Mouse (Mus musculus) left cerebral cortex, adult 9 months (tissue): ENCODE measurements around the gene Bpifa6.
"Not testable (repeated sequence)": the region's sequence is repeated elsewhere in the genome, so short reads cannot be mapped to it uniquely, and the experiment has no call there.

Experiments used
- DNase-seq, 2 experiments: peaks; one replicate each; pipeline ENCODE4 v3.0.0; 2022; ENCODE audit warnings: low spot score in 2 of 2

Bpifa6 gene

GRCm38 (mm10) chr2:153974582-153974981 is at the start of gene Bpifa6:
Gene Bpifa6 (plus strand): TSS chr2:153974945.
- DNase-seq: no peak

- peak in 1 of 2 experiments; percentile 25 for DNase-seq
Measured at GRCm38 (mm10) chr2:153929871-153930413, 44.8 kb upstream of the Bpifa6 start.

- DNase-seq: no peak
Measured at GRCm38 (mm10) chr2:153931125-153931524, 43.6 kb upstream of the Bpifa6 start.

- no peak for DNase-seq
Measured at GRCm38 (mm10) chr2:153933311-153933710, 41.4 kb upstream of the Bpifa6 start.

GRCm38 (mm10) chr2:153935348-153935747 is 39.4 kb upstream of the Bpifa6 start:
- DNase-seq: no peak

GRCm38 (mm10) chr2:153937843-153938242 is 36.9 kb upstream of the Bpifa6 start, which contains the start of gene Bpifb4:
Gene Bpifb4 (plus strand): TSS chr2:153938212.
- DNase-seq: no peak

GRCm38 (mm10) chr2:153943537-153943936 is 31.2 kb upstream of the Bpifa6 start:
- peak in 1 of 2 experiments; percentile 64 for DNase-seq

GRCm38 (mm10) chr2:153944567-153944966 is 30.2 kb upstream of the Bpifa6 start:
- DNase-seq: no peak

GRCm38 (mm10) chr2:153952897-153953296 is 21.8 kb upstream of the Bpifa6 start:
- DNase-seq: peak in 1 of 2 experiments; percentile 81

- DNase-seq: no peak
Measured at GRCm38 (mm10) chr2:153953836-153954235, 20.9 kb upstream of the Bpifa6 start.

- DNase-seq: peak; percentile 46 to 57
Measured at GRCm38 (mm10) chr2:153962821-153963331, 11.9 kb upstream of the Bpifa6 start.

- no peak for DNase-seq
Measured at GRCm38 (mm10) chr2:153963334-153963733, 11.4 kb upstream of the Bpifa6 start.

GRCm38 (mm10) chr2:153970221-153970620 is 4.5 kb upstream of the Bpifa6 start:
- peak in 1 of 2 experiments; percentile 12 for DNase-seq

- DNase-seq: peak; percentile 8 to 79
Measured at GRCm38 (mm10) chr2:153995770-153996169, 21.0 kb downstream of the Bpifa6 start.

- no peak for DNase-seq
Measured at GRCm38 (mm10) chr2:154000501-154000900, 25.8 kb downstream of the Bpifa6 start.

- no peak for DNase-seq
Measured at GRCm38 (mm10) chr2:154001056-154001455, 26.3 kb downstream of the Bpifa6 start.

- no peak for DNase-seq
Measured at GRCm38 (mm10) chr2:154004456-154004855, 29.7 kb downstream of the Bpifa6 start.

- DNase-seq: no peak
Measured at GRCm38 (mm10) chr2:154005094-154005493, 30.3 kb downstream of the Bpifa6 start.

GRCm38 (mm10) chr2:154005734-154006133 is 31.0 kb downstream of the Bpifa6 start:
- no peak for DNase-seq

- DNase-seq: no peak
Measured at GRCm38 (mm10) chr2:154006331-154006730, 31.6 kb downstream of the Bpifa6 start.

GRCm38 (mm10) chr2:154007381-154007780 is 32.6 kb downstream of the Bpifa6 start:
- no peak for DNase-seq

GRCm38 (mm10) chr2:154007965-154008364 is 33.2 kb downstream of the Bpifa6 start, which contains the start of gene Bpifa2:
Gene Bpifa2 (plus strand): TSS chr2:154008265.
- no peak for DNase-seq

GRCm38 (mm10) chr2:154017990-154018389 is 43.2 kb downstream of the Bpifa6 start:
- no peak for DNase-seq

GRCm38 (mm10) chr2:154024676-154025075 is 49.9 kb downstream of the Bpifa6 start:
- DNase-seq: not testable (repeated sequence)
